Mouse (Mus musculus): ENCODE data around the gene Ankfn1. TPM values are rescaled to one million over a fixed set of nuclear protein-coding genes. Genes with fewer than 3 reads are reported as not detected.

Gene Ankfn1
- under 1 TPM in 1 of 2 experiments, not detected in 1; 0.11 TPM for total RNA-seq (2021)
- long read RNA-seq, experiment 1, result 0 reads
- long read RNA-seq, experiment 2, partial matches to known transcripts, result 0 of 1 reads
- long read RNA-seq, experiment 2, other reads (novel, unspliced or antisense), result 1 of 1 reads

DNA sequence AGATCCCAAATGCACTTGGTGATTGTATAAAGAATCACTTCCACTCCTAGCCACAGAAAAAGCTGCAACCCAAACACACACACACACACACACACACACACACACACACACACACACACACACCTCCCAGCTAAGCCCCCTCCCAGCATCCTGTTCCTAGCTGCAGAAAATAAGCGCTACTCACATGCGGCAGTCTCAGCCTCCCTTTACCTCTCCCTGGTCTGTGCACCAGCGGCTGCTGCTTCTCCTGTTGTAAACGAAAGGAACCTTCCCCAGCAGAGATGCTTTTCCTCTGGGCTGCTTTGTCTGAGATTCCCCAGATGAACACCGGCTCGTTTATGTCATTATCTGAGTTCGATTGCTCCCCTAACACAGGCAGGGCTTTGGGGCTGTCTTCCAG is at the start of gene Ankfn1:
Gene Ankfn1, minus strand, starts transcription at position 223 of the 400 bp plus-strand sequence.
- no peak within 1 kb of the TSS for H3K4me3 ChIP-seq
- intact Hi-C loops (cut with DNase I), result no loop called here
- no peak within 1 kb of the TSS for H3K27ac ChIP-seq
- no peak for DNase-seq
- TF ChIP-seq CTCF (IDR thresholded peaks at IDR 0.05), result no peak

DNA sequence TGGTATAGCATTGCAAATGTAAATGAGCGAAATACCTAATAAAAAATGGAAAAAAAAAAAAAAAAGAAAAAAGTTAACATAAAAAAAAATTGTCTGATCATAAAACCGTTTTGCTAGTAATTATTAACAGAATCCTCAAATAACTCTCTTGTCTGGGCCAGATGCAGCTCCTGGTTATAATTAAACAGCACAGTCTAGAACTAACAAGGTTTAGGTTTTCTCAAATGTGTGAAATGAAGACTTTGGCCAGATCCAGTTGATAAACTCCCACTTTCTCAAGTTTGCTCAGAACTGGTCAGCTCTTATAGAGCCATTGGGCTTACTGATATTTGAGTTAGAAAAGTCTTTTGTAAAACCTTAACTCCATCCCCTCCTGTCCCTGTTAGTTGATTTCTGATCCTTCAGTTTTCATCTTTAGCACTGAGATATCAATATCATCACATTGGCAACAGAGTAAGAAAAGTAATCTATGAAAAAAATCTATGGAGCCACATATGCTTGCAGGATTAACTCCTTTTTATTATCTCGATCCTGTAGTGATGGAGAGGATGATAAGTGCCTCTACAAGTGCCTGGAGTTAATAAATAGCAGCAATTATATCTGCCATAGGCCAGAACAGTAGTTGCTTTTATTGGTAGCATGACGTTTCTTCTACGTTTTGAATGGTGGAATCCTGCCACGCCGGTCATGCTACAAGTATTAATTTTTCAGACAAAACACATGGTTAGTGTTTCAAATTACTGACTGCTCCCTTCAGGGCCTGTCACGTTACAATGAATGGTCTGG is 46.4 kb upstream of the Ankfn1 start:
- intact Hi-C loops (cut with DNase I), result no loop called here
- TF ChIP-seq CTCF (IDR thresholded peaks at IDR 0.05), result no peak
- no peak for DNase-seq
- no peak overlapping the region for H3K4me3 ChIP-seq
- no peak overlapping the region for H3K27ac ChIP-seq

DNA sequence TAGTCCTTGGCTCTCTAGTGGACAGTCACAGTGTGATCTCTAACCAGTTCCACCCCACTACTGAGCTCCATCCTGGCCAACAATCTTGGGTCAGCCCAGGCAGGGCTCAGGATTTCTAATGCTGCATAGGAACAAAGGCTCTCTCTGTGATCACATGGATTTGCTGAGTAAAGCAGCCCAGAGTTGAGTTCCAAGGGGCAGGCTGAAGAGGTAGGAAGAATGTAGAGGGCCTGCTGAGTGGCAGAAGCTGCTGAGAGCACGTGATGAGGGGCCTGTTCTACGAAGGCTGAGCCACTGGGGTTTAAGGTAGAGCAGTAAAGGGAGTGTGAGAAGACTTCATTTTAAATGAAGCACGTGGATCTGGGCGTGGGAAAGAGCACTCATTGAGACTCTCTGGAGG is 41.1 kb upstream of the Ankfn1 start:
- Histone ChIP-seq H3K4me3 (no peak overlapping the region), H3K27ac (no peak overlapping the region)
- no peak for DNase-seq
- no peak for TF ChIP-seq CTCF (IDR thresholded peaks at IDR 0.05)
- intact Hi-C loops (cut with DNase I), result no loop called here

DNA sequence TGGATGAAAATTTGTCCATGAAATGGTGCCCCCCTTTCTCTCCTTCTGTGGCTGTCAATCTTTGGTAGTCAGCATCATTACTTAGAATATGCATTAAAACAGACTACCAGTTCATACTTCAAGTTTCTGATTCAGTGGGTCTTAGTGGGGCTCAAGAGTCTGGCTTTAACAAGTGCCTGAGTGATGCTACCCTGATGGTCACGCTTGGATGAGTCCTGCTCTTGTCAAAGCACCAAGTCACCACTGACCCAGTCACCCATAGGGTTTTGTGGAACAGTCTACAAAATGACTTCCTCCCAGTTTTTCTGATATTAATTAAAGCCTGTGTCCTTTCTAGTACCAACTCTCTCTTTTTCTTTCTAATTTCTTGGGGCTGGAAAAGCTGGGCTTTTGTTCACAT is 34.0 kb upstream of the Ankfn1 start:
- no peak for TF ChIP-seq CTCF (IDR thresholded peaks at IDR 0.05)
- H3K27ac ChIP-seq, result no peak overlapping the region
- no peak overlapping the region for H3K4me3 ChIP-seq
- no peak for DNase-seq
- intact Hi-C loops (cut with DNase I), result no loop called here

DNA sequence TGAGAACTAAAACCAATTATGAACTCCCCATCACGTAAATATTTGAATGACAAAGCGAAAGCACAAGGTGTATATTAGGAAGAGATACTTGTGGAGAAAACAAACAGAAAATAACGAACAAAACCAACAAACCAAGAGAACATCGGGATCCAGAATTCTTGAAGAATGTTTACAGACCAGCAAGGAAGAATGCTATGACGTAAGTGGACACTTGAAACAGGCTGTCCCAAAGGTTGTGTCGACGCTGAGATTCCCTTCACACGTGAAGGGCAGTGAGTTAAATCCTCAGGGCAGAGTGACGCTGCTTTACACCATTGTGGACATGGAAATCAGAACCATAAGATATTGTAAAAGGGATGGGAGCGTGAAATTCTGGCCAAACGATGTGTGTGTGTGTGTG is 30.5 kb upstream of the Ankfn1 start:
- no peak for DNase-seq
- TF ChIP-seq CTCF (IDR thresholded peaks at IDR 0.05), result no peak
- no peak overlapping the region for H3K27ac ChIP-seq
- intact Hi-C loops (cut with DNase I), result no loop called here
- H3K4me3 ChIP-seq, result no peak overlapping the region

DNA sequence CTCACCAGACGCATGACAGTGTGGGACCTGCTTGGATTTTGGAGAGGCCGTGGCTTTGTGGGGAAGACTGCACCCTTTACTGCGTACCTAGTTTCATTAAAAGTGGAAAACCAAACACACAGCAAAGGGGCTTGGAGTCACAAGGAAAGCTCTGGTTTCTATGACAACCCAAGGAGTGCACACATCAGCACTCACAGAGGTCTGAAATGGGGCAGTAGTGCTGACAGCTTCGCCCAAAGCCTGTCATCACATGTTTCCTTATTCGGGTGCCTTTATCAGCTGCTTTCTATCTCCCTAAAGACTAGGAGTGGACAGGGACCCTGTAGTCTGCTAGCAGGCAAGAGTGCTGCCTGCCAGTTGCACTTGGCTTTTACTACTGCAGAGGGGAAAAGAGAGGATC is 27.4 kb upstream of the Ankfn1 start:
- DNase-seq, result no peak
- intact Hi-C loops (cut with DNase I), result no loop called here
- Histone ChIP-seq H3K4me3 (no peak overlapping the region), H3K27ac (no peak overlapping the region)
- no peak for TF ChIP-seq CTCF (IDR thresholded peaks at IDR 0.05)

DNA sequence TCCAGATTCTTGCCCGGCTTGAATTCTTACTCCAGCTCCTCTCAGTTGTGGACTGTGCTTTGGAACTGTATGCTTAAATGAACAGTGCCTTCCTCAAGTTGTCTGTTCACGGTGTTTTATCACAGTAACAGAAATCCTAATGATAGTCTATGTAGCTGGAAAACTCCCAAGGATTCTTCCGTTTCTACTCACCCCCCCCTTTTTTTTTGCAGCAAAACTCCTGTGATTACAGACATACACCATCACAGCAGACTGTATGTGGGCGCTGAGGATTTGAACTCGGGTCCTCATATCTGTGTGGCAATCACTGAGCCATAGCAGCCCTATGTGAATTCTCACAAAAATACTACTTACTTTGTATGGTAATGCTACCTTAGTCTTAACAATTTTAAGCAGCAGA is 26.5 kb upstream of the Ankfn1 start:
- no peak for DNase-seq
- intact Hi-C loops (cut with DNase I), result no loop called here
- H3K4me3 ChIP-seq, result no peak overlapping the region
- no peak for TF ChIP-seq CTCF (IDR thresholded peaks at IDR 0.05)
- no peak overlapping the region for H3K27ac ChIP-seq

DNA sequence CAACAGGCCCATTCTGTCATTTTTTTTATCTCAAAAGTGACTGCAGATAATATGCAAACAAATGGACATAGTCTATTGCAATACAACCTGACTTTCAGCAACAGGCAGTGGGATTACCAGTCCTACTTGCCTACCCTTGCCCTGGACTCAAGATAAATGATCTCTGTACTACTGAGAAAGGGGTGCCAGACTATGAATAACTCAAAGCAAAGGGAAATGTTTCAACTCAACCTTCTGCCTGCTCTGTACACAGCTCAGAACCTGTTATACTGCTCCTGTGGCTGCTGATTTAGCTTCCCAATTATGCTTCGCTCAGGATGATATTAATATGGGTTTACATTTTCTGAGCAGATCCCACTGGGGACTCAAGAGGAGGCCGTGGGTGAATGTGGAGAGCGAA is 15.3 kb upstream of the Ankfn1 start:
- Histone ChIP-seq H3K27ac (no peak overlapping the region), H3K4me3 (no peak overlapping the region)
- no peak for DNase-seq
- no peak for TF ChIP-seq CTCF (IDR thresholded peaks at IDR 0.05)
- intact Hi-C loops (cut with DNase I), result no loop called here

DNA sequence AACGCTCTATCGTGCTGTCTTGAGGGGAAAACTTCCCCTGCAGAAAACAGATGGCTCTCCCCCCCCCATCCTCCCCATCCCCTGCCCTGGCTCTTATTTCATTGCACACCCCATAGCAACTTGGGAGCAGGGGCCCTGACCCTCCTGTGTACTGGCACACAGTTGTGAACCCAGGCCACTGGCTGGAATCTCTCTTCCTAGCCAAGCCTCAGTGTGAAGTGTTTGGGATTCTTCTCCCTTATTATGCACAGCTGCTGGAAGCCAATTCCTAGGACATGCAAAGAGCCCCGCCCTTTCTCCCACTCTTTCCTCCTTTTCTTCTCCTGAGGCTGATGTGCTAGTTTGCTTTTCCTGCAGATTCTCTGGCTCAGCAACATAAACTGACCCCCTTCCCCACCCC is 1.4 kb downstream of the Ankfn1 start:
- Histone ChIP-seq H3K4me3 (no peak overlapping the region), H3K27ac (no peak overlapping the region)
- intact Hi-C loops (cut with DNase I), result no loop called here
- no peak for TF ChIP-seq CTCF (IDR thresholded peaks at IDR 0.05)
- no peak for DNase-seq

DNA sequence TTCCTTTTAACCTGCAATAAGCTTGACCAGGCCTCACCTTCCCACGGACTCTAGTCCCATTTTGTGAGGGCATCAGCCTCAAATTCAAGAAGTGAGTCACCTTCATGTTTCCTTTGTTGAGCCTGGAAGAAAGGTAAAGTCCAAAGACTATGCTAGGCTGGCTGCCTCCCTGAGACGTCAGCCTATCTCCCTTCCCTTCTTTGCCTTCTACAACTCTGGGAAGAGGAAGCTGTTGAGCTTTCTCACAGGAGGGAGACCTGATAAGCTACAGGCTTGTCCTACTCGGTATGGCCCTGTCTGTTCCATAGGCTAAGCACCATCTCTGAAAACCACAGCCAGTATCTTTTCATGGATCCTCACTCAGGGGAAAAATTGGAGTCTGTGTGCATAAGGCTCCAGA is 2.5 kb downstream of the Ankfn1 start:
- intact Hi-C loops (cut with DNase I), result no loop called here
- Histone ChIP-seq H3K27ac (no peak overlapping the region), H3K4me3 (no peak overlapping the region)
- TF ChIP-seq CTCF (IDR thresholded peaks at IDR 0.05), result no peak
- DNase-seq, result no peak

DNA sequence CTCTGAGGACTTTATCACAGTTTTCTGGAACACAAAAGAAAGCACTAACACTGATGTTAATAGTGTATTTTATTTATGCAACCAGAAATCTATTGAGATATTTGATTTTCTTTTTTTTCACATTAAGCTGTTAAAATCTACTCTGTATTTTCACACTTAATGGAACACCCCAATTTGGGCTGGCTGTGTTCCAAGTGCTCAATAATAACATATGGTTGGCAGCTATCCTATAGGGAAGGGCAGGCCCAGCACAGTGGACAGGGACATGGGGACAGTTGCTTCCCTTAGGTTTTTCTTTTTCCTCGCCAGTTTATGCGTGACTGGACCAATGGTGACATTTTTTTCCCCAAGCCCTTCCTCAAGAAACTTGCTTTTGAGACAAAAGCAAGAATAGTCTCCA is 4.5 kb downstream of the Ankfn1 start:
- Histone ChIP-seq H3K4me3 (no peak overlapping the region), H3K27ac (no peak overlapping the region)
- no peak for TF ChIP-seq CTCF (IDR thresholded peaks at IDR 0.05)
- intact Hi-C loops (cut with DNase I), result no loop called here
- DNase-seq, result no peak

DNA sequence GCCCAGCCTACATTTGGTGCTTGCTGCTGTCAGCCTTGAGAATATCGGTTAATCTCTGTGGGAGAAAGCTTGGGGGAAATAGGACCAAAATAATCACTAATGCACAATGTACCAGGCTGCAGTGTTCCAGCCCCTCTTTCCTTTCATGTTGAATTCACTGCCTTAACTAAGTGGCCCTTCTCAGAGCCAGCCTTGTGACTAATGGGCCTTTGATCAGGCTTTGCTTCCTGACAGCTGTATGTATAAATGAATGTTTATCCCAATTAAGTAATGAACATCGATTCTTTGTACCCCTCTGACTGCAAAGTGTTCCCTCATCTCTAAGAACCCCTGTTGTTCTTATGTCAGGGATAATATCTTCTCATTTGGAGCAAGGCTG is 11.7 kb downstream of the Ankfn1 start:
- H3K4me3 ChIP-seq, result no peak overlapping the region
- intact Hi-C loops (cut with DNase I), result no loop called here
- TF ChIP-seq CTCF (IDR thresholded peaks at IDR 0.05), result no peak
- H3K27ac ChIP-seq, result no peak overlapping the region
- no peak for DNase-seq

DNA sequence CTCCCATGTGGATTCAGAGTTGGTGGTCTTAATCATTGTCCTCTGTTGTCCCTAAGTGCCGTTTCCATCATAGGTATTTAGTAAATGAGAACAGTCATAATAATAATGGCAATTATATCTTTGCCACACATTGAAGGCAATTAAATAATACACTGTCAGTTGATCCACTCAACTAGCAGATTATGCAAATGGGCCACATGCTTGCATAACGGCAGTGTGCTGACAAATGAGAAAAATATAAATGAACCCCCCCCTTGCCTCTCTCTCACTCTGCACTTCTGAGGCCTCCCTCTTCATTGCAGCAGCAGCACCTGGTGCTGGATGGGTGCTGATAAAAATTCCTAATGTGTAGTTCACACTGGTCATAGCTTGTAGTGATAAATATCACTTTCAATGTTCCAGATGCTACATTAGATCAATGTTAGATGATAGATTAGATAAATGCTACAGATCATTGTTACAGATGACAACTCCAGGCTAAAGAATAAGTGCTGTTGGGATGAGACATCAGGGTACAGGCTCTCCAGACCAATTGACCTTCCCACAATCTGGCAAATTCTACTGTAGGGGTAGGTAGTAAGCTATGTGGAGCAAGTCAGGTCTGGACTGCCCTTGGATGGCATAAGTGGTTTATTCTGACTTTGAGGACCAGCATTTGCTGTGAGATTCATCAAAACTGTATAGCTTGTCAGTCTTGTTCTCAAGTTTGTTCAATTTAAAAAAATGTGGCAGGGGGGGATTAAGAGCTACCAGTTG is 12.3 kb downstream of the Ankfn1 start:
- no peak overlapping the region for H3K27ac ChIP-seq
- no peak for DNase-seq
- intact Hi-C loops (cut with DNase I), result no loop called here
- H3K4me3 ChIP-seq, result no peak overlapping the region
- no peak for TF ChIP-seq CTCF (IDR thresholded peaks at IDR 0.05)
